Mouse (Mus musculus): ENCODE data around the gene Nfatc3.

Nfatc3 gene

DNA sequence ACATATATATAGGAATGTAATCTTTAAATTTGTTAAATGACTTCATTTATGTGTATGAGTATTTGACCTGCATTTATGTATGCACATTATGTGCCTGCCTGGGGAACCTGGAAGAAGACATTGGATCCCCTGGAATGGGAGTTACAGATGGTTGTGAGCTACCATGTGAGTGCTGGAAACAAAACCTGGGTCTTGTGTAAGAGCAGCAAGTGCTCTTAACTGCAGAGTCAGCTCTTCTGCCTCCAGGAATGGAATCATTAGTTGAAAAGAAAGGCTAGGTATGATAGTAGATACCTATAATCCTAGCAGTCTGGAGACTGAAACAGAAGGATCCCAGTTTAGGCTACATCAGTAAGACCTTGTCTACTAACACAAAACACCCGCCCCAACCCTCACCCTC is 67.4 kb downstream of the Nfatc3 start:
- no peak for DNase-seq (ENCODE audit: low spot score in 2 of 2)

DNA sequence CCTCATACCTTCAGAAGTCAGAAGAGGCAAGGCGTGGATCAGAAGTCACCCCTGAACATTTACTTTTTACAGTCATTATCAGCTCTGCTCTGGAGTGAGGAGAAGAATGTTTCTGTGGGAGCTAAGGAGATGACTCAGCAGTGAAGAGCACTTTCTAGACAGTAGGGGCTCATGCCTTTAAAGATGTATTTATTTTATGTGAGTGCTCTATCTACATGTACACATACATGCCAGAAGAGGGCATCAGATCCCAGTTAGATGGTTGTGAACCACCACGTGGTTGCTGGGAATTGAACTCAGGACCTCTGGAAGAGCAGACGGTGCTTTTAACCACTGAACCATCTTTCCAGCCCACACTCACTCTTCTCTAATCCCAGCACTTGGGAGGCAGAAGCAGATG is 68.4 kb downstream of the Nfatc3 start:
- DNase-seq (ENCODE audit: low spot score in 2 of 2): no peak

DNA sequence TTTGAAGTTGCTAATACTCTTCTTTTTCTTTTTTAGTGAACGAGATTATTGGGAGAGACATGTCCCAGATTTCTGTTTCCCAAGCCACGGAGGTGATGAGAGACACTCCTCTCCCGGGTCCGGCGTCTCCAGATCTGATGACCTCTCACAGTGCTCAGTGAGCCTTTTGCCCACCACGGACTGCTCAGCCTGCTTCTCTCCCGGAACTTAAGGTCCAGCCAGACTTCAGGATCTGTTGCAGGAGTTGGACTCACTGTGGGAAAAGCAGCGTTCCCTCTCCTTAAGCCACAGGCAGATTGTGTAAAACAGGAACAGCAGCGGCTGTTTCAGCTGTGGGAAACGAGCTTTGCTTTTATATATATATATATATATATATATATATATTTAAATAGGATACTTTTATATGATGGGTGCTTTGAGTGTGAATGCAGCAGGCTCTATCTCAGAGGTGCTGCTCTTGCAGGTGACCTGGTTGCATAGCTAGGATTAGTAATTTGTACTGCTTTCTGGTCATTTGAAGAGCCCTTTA is 69.3 kb downstream of the Nfatc3 start:
- DNase-seq (ENCODE audit: low spot score in 2 of 2): no peak

DNA sequence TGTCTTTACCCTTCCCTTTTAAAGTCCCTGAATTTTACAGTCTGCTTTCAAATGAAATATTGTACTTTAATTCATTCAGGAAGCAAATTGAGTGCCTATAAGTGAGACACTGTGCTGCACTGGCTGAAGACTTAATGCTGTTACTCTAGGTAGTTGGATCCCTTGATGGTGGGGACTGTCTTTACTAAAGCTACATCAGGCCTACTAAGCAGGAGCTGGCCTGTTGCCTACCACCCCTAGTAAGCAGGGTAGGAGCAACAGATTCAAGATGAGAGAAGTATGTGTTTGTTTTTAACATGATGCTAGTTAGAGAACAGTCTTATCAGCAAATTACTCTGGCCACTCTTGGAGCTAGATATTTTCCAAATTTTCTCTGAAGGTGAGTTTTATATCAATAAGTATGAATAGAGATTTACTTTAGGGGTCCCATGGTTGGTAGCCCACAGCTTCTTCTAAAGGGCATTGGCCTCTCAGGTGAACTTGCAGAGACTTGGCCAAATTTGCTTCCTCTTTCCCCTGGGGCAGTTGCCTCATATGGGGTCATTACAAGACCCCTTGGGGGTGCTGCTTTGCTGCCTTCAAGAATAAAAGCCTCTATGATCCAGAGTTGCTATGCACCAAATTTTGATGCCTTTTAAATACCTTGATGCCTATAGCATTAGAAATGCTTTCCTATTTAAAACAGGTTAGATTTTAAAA is 70.7 kb downstream of the Nfatc3 start:
- DNase-seq (ENCODE audit: low spot score in 2 of 2): no peak

DNA sequence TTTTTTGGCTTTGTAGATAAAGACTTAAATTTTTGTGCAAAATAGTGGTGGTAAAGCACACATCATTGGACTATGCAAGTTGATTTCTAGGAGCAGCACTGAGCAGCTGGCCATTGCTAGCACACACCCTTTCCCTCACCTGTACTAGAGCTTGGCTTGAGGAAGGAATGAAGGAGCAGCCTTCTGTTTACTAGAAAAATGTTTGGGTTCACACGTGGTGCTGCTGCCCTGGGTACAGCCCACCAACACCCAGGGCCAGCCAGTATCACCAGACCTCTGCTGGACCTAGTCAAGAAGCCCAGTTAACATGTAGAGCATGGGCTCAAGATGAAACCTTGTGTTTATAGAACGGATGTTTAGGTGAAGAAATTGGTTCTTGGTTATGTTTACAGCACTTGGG is 71.4 kb downstream of the Nfatc3 start:
- DNase-seq (ENCODE audit: low spot score in 2 of 2): no peak

DNA sequence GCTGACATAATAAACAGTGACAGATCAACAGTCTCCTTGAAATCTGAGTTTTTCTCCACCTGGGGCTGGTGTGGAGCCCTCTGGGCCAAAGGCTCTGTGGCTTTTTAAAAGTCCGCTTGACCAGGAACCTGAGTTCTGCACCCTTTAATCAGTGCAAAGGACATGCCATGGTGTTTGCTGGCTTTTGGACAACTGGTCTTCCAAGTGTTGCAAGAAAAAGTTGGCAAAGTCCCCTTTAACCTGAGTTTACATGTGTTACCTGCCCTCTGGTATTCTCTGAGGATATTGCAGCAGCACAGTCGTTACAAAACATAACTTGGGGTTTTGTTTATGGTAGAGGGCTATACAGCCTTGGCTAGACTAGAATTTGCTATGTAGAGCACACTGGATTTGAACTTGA is 71.9 kb downstream of the Nfatc3 start:
- DNase-seq (ENCODE audit: low spot score in 2 of 2): no peak

DNA sequence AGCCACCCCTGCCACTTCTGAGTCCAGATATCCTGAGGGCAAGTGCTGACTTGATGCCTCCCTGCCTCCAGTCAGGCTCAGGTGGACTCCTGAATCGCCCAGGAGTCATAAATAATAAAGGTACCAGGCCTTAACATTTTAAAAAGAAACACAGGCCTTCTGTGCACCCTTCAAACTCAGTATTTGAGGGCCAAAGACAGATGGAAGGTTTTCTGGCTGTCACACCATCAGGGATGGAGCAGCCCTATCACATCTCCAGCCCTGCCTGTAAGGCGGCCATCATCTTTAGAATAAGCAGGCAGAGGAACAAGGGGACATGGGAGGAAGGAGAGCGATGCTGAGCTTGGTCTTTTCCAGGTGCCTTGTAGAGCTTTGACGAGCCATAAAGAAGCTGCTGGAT is 72.4 kb downstream of the Nfatc3 start:
- no peak for DNase-seq (ENCODE audit: low spot score in 2 of 2)

DNA sequence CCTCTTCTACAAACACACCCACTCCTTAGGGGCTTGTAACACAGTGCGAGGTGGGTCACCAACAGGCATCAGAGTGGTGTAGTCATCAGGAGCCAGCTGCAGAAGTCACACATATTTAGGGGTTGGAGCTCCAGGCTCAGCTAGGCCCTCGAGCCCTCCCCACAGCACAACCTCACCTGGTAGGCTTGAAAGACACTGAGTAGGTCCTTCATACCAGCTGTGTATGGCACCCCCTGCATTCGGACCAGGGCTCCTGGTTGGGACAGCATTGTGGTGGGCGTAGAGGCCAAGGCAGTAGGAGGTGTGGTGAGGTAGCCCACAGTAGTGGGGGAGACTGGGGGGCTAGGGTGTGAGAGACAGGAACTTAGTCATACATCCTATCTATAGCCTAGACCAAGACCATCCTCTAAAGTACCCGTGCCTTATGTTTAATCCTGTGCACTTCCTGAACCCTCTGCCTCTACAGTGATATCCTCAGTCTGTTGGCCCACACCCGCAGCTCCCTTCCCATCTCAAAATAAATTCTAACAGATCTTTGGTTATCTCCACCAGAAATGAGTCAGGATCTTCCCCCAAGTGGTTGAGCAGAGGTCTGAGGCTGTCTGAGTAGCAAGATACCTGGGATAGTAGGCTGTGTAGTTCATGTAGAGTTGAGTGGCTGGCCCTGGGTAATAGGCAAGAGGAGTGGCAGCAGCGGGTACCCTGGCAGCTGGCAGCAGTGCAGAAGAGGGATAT is 73.0 kb downstream of the Nfatc3 start:
- no peak for DNase-seq (ENCODE audit: low spot score in 2 of 2)

DNA sequence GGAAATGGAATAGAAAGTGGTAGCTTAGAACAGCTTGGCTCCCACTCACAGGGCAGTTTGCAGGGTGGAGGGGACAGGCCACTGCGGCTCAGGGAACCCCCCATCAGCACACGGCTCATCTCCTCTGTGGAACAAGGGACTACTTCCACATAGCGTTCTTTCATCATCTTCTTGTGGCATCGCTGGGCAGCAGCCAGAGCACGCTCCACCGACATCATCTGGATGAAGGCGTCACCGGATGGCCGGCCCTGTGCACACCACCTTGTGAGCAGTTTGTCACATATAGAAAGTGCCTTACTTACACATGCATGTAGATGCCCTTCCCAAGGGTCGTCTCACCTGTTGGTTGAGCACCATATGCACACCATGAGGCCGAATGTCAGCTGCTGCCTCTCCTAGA is 73.7 kb downstream of the Nfatc3 start:
- DNase-seq (ENCODE audit: low spot score in 2 of 2): no peak

DNA sequence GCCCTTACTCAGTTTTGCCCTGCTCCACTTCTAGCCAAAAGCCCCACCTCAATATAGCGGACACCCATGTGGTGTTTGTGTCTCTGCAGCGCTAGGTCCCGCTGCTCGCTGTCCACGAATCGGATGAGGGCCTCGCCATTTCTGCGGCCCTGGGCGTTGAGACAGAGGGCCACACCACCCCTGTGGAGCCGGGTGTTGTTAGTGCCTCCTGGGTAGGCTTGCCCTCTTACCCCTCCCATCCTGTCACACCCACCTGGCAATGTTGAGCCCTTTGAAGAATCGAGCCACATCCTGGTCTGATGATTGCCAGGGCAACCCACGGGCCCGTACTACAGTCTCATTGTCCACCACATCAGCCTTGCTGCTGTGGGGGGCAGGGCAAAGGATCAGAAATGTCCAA is 74.9 kb downstream of the Nfatc3 start:
- no peak for DNase-seq (ENCODE audit: low spot score in 2 of 2)

DNA sequence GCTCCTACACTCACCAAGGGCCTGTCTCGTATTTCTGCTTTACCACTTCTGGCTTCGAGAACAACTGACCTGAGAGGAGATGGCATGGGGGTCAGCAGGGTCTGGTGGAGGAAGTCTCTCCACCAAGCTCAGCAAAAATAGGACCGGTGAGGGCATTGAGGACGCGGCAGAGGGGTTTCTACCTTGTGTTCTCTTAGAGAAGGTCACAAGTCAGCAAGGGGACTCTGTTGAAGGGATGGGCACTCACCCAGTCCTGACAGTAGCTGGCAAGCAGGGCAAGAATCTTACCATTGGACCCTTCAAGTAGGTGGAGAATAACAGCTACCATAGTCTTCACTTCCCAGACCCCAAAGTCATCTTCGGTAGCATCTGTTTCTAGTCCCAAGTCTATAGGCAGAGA is 75.3 kb downstream of the Nfatc3 start:
- DNase-seq (ENCODE audit: low spot score in 2 of 2): no peak

DNA sequence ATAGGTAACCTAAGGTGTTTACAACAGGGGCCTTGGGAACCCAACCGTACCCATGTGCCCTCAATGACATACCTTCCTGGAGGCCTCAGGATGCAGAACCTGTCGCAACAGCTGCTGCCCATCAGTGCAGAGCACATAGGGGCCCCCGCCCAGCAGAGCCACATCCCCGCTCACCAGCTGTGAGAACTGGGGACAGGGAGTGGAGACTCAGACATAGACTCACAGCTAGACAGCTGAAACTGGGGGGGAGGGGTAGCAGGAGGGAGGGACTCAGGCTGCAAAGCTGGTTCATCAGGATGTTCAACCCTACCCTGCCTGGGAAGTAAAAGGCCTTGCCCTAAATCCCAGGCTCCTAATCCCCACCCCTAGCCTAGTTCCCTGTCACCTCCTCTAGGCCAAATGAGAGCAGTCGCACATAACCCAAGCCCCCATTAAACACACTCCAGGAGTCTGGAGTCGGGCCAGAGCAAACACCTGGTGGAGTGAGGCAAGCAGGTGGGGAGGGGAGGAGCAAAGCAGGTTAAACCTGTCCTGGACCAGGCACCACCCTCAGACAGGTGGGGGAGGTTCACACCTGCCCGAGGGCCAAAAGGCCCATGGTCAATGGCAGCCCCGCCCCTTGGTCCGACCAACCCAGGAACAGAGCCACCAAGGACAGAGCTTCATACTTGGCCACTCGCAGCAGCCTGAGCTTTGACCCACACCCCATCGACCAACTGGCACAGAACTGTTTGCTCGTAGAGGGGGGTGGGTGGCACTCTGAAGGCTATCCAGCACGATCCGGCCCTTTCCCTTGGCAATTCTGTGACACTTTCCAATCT is 76.3 kb downstream of the Nfatc3 start:
- DNase-seq (ENCODE audit: low spot score in 2 of 2): no peak

DNA sequence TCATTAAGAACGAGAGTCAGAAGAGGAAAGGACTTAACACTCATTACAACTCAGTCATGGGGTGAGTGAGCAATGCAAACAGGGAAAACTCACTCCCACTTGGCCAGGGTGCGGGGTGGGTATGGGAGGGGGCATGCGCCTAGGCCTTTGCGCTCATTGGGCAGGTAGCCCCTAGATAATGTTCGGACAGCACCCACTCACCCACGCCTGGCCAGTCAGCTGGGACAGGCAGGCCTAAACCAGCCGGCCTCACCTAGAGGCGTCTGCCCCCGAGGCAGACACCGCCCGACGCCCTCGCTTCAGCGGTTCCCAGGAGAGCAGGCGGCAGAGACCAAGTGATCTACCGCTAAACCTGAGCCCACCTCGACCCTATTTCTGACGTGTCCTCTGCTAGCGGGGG is 77.0 kb downstream of the Nfatc3 start:
- DNase-seq (ENCODE audit: low spot score in 2 of 2): no peak

DNA sequence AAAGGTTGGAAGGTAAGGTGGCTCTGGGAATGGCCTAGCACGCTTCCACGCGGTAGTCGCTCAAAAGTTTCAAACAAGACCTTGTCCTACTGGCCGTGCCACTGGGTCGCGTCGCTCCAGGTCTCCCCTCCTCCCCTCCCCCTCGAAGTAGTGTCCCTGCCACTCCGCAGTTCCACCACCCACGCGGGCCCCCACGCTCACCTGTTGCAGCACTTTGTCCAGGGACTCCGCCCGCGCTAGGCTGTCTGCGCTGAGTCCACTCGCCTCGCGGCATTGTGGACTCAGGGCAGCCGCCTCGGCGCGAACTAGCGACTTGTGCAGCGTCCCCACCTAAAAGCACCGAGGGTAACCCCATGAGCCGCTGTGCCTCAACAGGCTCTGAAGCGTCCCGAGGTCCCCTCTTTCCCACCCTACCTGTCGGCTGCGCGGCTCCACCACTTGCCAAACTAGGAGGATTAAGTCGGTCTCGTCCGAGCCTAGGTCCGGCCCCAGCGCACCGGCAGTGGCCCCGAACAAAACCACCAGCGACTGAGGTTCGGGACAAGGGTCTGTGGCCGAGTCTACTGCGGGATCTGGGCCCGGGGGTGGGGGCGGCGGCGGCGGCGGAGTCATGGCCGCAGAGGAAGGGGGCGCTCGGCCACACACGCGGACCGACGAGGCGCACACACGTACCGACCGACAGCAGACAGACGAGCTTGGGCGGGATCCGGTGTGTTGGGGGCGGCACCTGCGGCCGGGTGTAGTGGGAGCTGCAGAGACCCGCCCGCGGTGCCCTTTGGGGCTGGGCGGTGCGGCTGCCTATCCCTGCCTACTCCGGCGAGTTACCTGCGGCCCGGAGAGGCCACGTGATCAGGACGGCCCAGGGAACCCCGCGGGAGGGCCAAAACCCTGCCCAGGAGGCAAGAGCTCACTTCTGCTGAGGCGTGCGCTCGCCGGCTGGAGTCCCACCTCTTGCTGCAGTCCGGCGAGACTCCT is 77.8 kb downstream of the Nfatc3 start, which contains the start of gene Esrp2:
Gene Esrp2, minus strand, starts transcription at position 819 of the 975 bp plus-strand sequence.
- no peak for DNase-seq (ENCODE audit: low spot score in 2 of 2)

DNA sequence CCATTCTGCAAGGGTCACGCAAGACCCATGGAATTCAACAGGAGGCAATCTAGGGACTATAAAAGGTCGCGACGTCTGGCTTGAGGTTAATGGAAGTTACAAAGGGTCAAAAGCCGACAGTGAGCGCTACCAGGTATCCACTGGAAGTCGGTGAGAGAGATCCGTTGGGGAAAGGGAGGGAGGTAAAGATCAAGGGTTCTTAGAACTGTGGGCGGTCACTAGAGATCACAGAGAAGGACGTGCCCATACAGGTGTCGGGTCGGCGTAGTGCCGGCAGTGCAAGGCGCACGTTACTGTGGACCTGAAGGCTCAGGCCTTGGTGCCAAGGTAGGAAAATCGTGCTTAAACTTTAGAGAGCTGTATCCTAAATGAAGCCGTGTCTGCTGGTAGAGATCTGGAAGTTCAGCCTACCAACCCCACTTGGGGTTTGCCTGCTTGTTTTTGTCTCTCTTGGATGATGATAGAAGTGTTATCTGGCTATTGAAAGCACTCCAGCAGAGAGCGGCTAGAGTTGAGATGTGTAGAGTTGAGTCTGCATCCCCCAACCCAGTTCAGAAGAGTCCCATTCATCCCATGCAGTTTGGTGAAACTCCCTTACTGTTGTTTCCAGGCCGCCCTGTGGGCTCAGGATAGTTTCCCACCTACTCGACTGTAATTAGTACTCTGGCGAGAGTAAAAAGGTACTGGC is 78.7 kb downstream of the Nfatc3 start:
- DNase-seq (ENCODE audit: low spot score in 2 of 2): no peak

DNA sequence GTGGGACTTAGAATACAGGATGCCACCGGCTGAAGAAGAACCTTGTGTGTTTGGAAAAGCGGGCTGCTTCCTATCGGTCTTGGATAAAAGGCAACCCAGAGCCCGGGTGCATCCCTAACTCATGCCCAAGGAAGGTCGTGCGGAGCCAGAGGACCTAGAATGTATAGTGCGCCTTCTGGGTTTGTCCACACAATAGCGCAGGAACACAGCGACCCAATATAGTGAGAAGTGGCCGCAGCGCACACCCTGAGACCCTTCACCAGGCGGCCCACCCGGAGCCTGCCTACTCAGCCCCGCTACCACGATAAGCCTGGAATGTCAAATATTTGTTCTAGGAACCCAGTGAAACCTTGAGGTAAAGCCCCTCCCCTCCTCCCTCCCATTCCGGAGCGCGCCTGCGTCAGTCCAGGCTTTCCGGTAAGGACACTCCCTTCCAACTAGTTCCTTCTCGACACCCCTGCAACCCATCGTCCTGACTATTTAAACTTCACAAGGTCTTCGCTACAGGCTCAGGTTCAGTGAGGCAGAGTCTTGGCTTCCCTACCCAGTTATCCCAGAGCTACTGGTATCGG is 79.4 kb downstream of the Nfatc3 start:
- no peak for DNase-seq (ENCODE audit: low spot score in 2 of 2)

DNA sequence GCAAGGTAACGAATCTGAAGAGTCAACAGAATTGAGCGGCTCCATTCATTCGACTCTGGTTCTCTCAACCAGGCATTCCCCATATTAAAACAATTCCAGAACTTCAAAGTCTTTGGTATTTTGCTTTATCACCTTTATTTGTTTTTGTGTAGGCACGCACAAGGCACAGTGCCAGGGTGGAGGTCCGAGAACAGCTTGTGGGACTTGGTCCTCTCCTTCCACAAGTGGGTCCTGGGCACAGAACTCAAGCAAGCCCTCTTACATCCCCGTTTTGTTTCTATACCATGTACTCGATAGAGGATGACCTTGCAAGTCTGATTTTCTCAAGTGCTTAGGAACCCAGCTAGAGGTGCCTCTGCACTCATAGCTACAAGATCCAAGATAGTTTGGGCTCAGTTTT is 80.0 kb downstream of the Nfatc3 start:
- no peak for DNase-seq (ENCODE audit: low spot score in 2 of 2)

DNA sequence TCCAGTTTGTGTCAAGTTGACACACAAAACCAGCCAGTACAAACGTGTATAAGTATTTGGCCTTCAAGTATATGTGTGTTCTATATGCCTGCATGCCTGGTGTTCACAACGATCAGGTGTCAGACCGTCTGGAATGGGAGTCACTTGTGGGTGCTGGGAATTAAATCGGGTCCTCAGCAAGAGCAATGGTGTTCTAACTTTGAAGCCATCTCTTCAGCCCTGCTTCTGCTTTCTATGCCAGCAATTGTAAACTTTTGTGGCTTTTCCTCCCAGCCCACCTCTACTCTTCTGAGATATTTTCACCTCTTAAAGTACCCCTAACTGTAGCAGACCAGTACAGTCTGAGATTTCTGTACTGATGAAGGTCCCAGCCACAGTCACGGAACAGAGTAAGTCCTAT is 81.6 kb downstream of the Nfatc3 start:
- DNase-seq (ENCODE audit: low spot score in 2 of 2): no peak

DNA sequence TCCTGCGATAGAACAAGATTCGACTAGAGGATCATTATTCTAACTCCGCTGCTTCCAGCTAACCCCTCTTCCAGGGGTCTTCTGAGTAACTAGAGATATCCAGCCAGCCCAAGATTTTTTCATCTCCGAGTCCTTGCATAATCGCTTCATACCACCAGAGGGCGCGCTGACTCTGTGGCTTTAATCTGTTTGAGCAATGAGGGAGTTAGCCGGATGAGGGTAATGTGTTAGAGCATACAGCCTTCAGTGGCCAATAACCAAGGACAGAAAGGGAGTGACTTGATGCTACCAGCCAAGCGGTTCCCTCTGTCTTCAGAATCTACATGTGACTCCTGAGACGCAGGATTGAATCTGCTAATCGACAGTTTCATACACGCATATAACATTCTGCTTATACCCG is 82.1 kb downstream of the Nfatc3 start:
- DNase-seq (ENCODE audit: low spot score in 2 of 2): peak; percentile 62 to 72

DNA sequence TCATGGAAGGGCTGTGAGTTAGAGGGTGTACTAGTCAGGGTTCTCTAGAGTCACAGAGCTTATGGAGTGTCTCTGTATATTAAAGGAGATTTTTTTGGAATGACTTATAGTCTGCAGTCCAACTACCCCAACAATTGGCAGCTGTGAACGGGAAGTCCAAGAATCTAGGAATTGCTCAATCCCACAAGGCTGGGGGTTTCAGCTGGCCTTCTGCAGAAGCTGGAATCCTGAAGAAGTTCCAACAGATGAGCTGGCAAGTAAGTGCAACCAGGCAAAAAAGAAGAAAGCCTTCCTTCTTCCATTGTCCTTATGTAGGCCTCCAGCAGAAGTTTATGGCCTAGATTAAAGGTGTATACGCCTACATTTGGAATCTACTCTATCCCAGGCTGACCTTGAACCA is 86.7 kb downstream of the Nfatc3 start:
- DNase-seq (ENCODE audit: low spot score in 2 of 2): no peak
